Mouse (Mus musculus) heart, postnatal 10 days (tissue): ENCODE measurements around the gene Doc2g. TPM values are rescaled to one million over a fixed set of nuclear protein-coding genes. Genes with fewer than 3 reads are reported as not detected.

Source experiments
- DNase-seq, 2 experiments: peaks; one replicate each; pipeline ENCODE4 v3.0.0; 2021
- intact Hi-C: fragments of 180-260 bp; cut with DNase I; formaldehyde crosslinking; loops from one replicate; pipeline ENCODE4 v1.15.1; 2025
- total RNA-seq, 2 experiments: library from RNA; stranded (reverse); gene quantifications; 2 replicates each; pipeline ENCODE4 v1.2.3; 2021

Doc2g gene
- total RNA-seq, 2 experiments from 2014 or later: 102 to 103 TPM

DNA sequence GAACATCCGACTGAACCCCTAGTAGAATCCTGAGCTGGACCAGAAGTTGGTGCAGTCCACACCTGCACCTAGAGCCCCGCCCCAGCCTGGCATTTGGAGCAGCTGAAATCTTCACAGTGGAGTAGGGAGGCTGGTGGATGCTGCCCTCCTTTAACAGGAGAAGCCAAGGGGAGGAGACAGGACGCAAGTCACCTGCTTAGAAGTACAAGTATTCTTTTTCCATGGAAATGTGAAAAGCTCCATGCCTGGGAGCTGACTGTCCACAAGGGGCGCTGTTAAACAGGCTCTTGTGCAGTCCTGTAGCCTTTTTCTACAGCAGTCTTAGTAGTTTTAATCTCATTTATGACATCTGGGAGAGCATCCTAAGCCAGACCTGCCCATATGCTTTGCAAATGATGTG lies 14.4 kb upstream of the Doc2g start:
- intact Hi-C loops: no loop called here
- no peak for DNase-seq

DNA sequence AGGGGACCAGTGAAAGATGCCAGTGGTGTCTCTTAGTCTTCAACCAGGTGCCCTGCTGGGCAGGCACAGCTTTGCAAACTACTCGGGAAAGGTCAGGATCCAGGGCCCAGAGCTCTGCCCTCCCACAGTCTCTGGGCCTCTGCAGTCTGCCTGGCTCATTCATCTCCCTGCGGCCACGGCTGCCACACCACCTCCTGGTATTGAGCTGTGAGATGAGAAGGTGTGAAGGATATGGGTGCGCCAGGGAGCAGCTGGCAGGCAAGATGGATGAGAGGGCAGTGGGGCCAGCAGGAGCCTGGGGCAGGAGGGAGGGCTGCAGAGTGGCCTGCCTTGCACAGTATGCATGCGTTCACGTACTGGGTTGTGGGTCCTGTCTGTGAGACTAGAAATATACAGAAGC lies 12.3 kb upstream of the Doc2g start:
- no peak for DNase-seq

DNA sequence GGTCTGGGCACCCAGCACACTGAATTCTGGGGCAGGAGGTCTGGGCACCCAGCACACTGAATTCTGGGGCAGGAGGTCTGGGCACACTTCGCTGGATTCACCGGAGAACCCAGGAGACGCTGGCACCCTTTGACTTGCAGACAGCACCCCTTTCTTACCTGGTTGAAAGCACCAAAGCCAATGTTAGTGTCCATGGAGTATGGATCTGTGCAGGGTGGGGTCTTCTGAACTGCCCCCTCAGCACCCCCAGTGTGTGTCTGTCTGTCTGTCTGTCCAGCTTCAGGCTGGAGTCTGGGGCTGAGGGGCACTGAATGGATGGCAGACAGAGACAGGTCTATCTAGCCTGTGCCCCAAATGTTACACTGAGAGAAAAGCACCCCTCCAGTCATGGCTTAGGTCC lies 11.6 kb upstream of the Doc2g start:
- intact Hi-C loops: no loop called here
- DNase-seq: no peak

More for the DNA sequence above, 12.3 kb upstream of the Doc2g start:
- intact Hi-C loops: no loop called here

DNA sequence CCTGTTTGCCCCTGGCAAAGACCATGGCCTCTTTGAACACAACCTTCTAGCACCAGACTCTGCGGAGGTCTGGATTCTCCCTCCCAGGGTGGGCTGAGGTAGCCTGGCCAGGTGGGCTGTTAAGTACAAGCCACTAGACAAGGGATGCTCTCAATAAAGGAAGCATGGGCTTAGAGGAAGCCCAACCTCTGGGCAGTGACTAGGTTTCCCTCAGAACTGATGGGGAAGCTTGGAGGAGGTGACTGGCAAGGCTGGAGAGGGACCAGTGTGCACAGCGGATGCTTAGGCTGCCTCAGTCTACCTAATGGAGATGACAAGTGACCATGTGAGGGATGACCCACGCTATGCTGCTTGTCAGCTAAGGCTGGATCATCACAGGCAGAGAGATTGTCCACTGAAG lies 11.1 kb upstream of the Doc2g start:
- intact Hi-C loops: no loop called here
- DNase-seq: no peak

DNA sequence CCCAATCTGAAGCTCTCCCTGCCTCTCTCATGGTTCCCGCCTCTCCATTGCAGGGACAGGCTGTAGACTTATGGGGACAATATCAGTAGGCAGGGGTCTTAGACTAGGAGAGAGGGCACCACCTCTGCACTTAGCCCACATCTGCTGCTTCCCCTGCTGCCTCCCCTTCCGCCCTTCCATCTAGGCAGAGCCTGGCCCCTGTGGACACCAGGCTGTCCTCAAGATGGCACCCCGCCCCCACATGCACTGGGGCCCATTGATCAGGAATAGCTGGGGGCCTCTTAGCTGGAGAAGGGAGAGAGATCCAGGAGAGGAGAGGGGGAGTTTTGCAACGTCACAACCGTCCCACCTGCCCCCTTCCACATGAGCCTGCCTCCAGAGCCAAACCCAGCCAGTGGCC lies 10.7 kb upstream of the Doc2g start, which contains the start of gene Tbx10:
Gene Tbx10, plus strand, starts transcription at position 337 of the 400 bp plus-strand sequence.
- DNase-seq: no peak
- intact Hi-C loops: no loop called here

DNA sequence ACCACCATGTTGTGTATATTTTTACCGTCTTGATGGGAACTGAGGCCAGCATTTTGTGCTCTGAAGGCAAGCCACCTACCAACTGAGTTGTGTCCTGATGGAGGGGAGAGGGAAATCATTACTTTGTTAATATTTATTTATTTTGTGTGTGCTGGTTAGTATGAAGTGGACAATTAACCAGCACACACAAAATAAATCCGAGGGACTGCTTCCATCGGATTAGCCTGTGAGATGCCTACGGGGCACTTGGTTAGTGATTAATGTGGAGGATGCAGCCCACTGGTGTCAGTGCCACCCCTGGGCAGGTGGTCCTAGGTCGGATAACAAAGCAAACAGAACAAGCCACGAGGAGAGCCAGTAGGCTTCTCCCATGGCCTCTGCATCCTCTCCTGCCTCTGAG lies 8.2 kb upstream of the Doc2g start:
- intact Hi-C loops: no loop called here
- no peak for DNase-seq

DNA sequence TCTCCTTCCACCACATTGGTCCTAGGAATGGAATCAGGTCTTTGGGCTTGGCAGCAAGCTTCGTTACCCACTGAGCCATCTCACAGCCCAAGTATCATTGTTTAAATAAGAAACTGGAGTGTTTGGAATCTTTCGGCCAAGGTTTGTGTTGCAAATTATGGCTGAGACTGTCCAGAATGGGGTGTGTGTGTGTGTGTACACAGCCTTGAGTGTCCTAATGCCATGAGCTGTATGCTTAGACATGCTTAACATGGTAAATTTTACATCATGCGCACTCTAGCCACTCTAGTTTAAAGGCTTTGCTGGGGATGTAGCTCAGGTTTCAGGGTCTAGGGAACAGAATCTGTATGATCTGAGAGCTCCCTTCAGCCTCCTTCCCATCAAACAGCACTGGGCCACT lies 7.6 kb upstream of the Doc2g start:
- intact Hi-C loops: no loop called here
- DNase-seq: no peak

DNA sequence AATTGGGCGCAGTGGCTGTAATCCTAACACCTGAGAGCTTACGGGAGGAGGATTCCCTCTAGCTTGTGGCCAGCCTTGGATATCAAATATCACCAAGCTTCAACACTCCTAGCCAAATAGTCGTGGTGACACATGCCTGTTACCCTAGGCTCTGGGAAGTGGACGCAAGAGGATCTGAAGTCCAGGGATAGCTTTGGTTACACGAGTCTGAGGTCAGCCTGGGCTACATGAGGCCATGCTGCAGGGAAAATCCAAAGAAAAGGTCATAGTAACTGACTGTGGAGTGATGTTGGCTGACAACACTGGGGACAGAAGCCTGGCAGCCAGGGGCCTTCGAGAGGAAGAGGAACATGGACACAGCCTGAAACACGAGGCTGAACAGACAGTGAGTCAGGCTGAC lies 7.0 kb upstream of the Doc2g start:
- DNase-seq: no peak
- intact Hi-C loops: no loop called here

DNA sequence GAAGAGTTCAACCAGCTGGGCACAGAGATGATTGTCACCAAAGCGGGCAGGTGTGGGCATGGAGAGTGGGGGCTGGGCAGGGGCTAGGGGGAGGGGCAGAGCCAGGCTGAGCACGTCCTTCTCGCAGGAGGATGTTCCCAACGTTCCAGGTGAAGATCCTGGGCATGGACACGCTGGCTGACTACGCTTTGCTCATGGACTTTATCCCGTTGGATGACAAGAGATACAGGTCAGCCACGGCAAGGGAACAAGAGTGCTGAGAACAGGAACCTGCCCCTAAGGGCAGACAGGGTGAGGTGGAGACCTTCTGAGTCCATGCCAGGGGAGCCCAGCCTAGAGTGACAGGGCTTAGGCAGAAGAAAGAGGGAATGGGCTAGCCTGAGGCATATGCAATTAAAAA lies 6.4 kb upstream of the Doc2g start:
- intact Hi-C loops: no loop called here
- no peak for DNase-seq

DNA sequence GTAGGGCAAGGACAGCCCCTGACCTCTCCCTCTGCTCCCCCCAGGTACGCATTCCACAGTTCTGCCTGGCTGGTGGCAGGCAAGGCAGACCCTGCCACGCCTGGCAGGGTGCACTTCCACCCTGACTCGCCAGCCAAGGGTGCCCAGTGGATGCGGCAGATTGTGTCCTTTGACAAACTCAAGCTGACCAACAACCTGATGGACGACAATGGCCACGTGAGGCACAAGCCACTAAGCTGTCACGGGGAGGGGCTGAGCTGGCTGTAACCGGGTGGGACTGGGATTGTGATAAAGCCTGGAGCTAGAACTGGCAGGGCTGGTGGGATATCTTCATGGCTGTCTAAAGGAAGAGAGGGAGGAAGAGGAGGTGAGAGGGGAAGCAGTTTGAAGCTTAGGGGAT lies 5.9 kb upstream of the Doc2g start:
- intact Hi-C loops: no loop called here
- no peak for DNase-seq

DNA sequence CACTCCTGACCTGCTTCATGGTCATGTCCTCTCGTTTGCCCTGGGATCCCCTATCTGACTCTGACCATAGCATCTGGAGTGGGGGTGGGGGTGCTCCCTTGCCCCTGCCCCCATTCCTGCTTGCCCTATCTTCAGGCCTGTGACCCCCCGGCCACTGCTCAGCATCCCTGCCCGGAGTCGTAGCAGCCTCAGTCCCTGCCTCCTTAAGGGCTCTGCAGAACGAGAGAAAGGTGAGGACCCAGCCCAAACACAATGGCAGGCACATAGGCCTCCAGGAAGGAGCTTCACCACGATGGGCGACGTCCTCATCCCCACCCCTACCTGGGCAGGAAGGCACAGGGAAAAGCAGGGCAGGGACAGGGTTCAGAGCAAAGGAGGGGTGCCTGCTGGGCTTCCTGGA lies 4.8 kb upstream of the Doc2g start:
- intact Hi-C loops: no loop called here
- DNase-seq: no peak

DNA sequence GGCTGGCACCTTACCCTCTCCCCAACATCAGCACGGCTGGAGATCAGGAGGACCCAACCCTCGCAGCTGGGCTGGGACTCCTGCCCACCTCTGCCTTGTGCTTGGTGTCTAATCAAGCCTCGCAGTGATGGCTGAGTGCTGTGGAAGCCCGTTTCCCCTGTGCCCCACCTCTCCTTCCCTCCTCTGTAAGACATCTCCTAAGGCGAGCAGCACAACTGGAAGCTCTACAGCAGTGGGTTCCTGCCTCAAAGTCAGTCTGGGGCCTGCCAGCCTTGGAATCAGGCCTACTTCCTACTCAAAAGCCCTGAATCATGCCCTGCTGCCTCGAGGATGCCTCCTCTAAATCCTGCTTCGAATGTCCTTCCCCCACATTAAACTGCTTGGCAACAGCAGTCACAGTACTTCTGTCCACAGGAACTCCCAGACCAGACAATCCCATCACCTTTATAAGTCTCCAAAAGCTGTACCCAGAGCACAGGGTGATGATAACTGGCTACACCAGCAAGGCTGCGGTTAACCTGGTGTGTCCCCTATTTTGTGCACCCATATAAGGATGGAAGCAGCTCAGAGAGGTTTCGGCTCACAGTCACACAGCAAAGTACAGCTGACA lies 3.9 kb upstream of the Doc2g start:
- DNase-seq: no peak
- intact Hi-C loops: no loop called here

DNA sequence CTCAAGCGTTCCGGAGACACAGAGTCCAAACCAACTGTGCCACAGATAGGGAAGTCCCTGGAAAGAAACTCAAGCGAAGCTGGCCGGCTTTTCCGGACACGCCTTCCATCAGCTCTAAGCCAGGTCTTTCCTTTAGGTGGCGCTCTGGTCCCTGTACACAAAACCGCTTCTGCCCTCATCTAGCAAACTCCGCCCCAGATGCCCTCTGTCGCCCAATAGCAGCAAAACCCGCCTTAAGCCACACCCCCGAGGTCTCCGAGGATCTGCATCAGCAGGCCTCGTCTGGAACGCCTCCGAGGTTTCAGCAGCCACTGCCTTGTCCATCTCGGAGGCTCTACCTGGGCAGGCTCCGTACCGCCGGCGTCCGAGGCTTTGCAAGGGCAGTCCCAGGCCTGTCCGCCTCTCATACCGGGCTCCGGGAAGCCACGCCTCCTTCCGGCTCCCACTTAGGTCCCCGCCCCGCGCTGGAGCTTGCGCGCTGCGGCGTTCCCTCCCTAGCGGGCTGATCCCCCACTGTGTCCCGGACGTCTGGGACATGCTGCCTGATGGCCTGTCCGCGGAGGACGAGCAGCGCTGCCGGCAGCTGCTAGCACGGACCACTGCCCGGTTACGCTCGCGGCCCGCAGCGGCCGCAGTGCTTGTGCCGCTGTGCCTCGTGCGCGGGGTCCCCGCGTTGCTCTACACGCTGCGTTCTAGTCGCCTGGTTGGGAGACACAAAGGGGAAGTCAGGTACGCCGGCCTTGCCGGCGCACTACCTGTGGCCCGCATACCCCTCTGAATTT lies 2.8 kb upstream of the Doc2g start, which contains the start of the genes Nudt8 and Gm49405:
Gene Nudt8, plus strand, starts transcription at position 462 of the 782 bp plus-strand sequence.
Gene Gm49405, plus strand, starts transcription at position 508 of the 782 bp plus-strand sequence.
- intact Hi-C loops: no loop called here
- DNase-seq: peak; percentile 98

DNA sequence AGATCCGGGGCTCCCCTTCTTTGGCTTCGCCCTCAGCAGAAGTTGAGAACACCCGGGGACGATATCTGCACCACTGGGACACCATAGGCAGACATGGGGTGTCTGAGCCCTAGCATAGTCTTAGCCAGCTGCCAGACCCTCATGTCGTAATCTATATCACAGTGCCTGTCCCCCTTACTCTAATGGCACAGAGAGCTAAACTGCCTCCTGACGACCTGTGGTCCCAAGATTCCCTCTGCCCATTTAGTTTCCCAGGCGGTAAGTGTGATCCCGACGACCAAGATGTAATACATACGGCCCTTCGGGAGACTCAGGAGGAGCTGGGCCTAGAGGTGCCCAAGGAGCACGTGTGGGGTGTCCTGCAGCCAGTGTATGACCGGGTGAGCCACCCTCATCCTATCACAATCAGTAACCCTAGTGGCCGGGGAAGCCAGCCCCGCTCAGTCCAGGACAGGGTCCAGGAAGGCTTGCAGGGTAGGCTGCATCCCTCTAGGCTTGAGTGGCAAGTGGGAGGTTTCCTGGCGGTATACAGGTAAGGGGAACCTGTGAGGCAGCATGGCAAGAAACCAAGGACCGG lies 2.1 kb upstream of the Doc2g start:
- no peak for DNase-seq
- intact Hi-C loops: no loop called here

DNA sequence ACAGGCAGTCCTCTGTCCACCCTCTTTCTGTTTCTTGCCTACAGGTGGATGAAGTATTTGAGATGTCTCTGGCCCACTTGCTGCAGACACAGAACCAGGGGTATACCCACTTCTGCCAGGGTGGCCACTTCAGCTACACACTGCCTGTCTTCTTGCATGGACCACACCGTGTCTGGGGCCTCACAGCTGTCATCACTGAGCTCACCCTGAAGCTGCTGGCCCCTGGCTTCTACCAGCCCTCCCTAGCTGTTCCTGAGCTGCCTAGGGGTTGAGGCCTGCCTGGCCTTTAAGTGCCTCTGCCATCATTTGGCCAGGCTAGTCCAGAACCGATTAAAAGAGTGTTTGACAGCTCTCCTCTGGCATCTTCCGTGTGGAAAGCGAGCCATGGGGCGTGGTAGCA lies 1.4 kb upstream of the Doc2g start:
- no peak for DNase-seq
- intact Hi-C loops: no loop called here

DNA sequence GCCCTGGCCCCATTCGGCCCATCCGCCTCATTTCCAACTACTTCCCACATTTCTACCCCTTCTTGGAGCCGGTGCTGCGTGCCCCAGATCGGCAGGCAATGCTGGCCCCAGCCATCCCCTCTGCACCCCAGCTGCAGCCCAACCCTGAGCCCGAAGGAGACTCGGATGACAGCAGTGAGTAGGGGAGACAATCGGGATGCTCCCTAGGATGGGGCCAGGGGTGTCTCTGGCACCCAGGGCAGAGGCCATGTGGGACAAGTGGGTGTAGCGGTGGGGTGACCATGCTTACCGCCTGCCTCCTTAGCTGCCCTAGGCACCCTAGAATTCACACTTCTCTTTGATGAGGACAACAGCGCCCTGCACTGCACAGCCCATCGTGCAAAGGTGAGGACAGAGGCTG lies 528 bp downstream of the Doc2g start:
- no peak for DNase-seq
- intact Hi-C loops: no loop called here

DNA sequence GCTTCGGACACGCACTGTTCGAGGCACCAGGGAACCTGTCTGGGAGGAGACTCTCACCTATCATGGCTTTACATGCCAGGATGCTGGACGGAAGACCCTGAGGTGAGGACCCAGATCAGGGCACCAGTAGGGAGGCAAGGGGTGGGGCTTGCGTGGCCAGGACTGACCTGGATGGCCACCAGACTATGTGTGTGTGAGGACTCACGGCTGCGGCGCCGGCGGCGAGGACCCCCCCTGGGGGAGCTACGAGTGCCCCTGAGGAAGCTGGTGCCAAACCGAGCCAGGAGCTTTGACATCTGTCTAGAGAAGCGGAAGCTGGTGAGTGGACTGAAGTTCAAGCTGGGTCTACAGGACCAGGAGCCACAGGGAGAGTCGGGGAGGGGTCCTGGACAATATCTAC lies 1.2 kb downstream of the Doc2g start:
- intact Hi-C loops: no loop called here
- no peak for DNase-seq

DNA sequence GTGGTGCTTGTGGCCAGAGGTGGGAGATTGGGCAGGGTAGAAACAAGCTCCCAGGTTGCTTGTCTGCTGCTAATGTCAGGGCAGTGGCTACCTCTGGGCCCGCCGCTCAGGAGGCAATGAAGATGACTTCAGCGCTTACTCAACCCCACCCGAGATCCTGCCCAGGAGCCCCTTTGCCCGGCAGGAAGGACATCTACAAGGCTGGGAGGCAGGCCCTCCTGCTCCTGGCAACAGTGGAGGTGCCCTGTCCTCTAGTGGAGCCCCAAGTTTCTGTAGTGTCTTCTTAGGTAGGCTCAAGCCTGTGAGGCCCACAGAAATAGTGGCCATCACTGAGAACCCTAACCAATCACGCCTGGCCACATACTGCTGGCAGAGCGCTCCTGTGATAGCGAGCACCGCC lies 2.0 kb downstream of the Doc2g start:
- intact Hi-C loops: no loop called here
- no peak for DNase-seq

DNA sequence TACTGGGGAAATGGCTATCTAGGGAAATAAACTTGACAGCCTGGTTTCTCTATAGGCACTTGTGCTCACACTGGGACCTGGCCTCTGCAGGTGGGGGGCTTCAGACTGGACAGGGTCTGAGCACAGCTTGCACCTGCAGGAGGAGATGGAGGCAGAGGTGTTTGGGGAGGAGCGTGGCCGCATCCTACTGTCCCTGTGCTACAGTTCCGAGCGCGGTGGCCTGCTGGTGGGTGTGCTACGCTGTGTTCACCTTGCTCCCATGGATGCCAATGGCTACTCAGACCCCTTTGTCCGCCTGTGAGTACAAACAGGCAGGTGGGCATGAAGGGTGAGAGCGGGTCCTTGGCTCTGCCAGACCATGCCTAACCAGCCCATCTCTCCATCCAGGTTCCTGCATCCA lies 2.9 kb downstream of the Doc2g start:
- no peak for DNase-seq
- intact Hi-C loops: no loop called here

DNA sequence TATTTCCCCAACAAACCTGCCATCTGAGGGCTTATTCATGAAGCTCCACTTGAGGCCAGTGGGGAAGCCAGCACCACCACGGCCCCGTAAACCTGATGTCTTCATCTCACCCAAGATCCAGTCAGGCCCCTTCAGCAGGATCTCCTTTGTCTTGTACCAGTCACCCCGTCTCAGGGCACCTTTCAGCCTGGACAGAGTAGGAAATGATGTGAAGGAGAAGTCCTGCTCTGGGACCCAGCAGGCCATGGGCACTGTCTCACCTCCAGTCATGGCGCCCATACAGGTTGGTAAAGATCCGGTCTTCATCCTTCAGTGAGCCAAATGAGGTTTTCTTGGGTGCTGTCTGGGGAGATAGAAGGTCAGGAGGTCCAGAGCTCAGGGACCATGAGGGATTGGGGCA lies 8.0 kb downstream of the Doc2g start:
- no peak for DNase-seq
- intact Hi-C loops: no loop called here

DNA sequence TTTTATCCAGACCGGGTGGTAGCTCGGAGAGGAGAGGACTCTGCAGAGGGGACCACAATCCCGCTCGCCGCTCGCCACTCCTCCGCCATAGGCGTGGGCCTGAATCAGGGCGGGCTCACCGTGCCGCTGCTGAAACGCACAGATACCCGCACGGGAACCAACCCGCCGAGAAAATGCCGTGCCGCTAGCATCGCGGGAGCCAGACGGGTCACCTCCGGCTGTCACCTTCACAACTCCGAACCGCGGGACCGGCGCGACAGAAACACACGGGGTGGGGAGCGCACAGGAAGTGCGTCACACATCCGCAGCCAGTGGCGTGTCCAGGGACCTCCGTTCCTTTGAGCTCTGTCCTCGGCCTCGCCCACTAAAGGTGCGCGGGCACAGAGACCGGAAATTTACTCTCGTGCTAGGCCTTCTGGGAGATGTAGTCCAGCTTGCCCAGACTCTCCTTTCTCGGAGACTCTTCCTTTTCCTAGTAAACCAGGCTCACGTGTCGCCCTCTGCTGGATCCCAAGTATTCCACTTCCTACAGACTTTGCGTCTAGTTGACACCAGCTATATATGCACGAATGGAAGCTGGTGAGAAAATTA lies 9.4 kb downstream of the Doc2g start, which contains the start of gene Ndufv1:
Gene Ndufv1, minus strand, starts transcription at position 375 of the 591 bp plus-strand sequence.
- peak; percentile 98 for DNase-seq
- intact Hi-C loops: loop anchor here (1.0 kb wide), 1 partner anchor 66 kb away; no protein-coding TSS in a partner anchor

DNA sequence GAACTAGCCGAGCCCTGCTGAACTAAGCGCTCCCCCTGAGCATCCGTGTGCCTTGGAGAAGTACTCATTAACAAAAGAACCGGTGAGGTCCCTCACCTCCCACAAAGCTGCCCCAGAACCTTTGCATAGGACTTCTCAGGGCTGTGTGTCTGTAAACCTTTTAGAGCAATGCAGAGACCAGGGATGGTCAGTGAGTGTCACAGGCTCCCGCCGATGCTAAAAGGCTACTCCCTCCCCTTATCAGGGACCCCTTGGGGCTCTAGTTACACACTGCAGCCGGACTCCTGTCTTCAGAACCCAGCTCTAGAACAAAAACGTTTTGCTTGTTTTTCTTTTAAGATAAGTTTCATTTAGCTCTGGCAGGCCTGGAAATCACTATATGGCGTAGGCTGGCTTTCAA lies 10.0 kb downstream of the Doc2g start:
- no peak for DNase-seq
- intact Hi-C loops: no loop called here
